Mouse (Mus musculus) brown adipose tissue, adult 24 weeks (tissue): ENCODE results near the gene Avpr1b. TPM values are rescaled to one million over a fixed set of nuclear protein-coding genes. Genes with fewer than 3 reads are reported as not detected.
"Not testable (repeated sequence)": the region's sequence is repeated elsewhere in the genome, so short reads cannot be mapped to it uniquely, and the experiment has no call there.

Source experiments
- H3K27ac ChIP-seq: fragments of 200-500 bp; replicated peaks from 2 replicates; pipeline ENCODE4 v1.5.1; 2012; ENCODE audit warnings: low read depth, mild to moderate bottlenecking, low read length
- H3K4me1 ChIP-seq: fragments of 200-500 bp; 2 replicates; pipeline ENCODE4 v1.6.1; 2012; ENCODE audit warnings: low read length, mixed read lengths; ENCODE audit not compliant: control insufficient read depth, insufficient read depth, insufficient read length
- H3K4me3 ChIP-seq: fragments of 200-500 bp; 2 replicates; pipeline ENCODE4 v1.5.1; 2012; ENCODE audit warnings: low read depth, mild to moderate bottlenecking, low read length, moderate library complexity; ENCODE audit not compliant: insufficient read depth
- polyA plus RNA-seq: library from polyadenylated mRNA; stranded (reverse); fragments of >200 nt; gene quantifications from 2 replicates; pipeline ENCODE4 v1.2.4, GENCODE M21; 2012; ENCODE audit not compliant: missing spikeins, insufficient read depth, insufficient read length

Avpr1b gene
- not detected in 2 replicates for polyA plus RNA-seq

GRCm38 (mm10) chr1:131598905-131599304 is at the start of gene Avpr1b:
Avpr1b (plus strand) TSS chr1:131599239.
- Histone ChIP-seq H3K27ac (no peak within 1 kb of the TSS), H3K4me3 (no peak within 1 kb of the TSS), H3K4me1 (no peaks in the 10 kb centered on the region)

- H3K27ac ChIP-seq = no peak overlapping the region
Measured at GRCm38 (mm10) chr1:131551956-131552355, 47.1 kb upstream of the Avpr1b start.

GRCm38 (mm10) chr1:131553428-131553827 is 45.6 kb upstream of the Avpr1b start:
- no peaks in the 10 kb centered on the region for H3K4me1 ChIP-seq
- H3K27ac ChIP-seq = no peak overlapping the region
- no peak overlapping the region for H3K4me3 ChIP-seq

More at GRCm38 (mm10) chr1:131551956-131552355, 47.1 kb upstream of the Avpr1b start:
- Histone ChIP-seq H3K4me1 (no peaks in the 10 kb centered on the region), H3K4me3 (no peak overlapping the region)

GRCm38 (mm10) chr1:131555042-131555812 is 43.8 kb upstream of the Avpr1b start:
- Histone ChIP-seq H3K27ac (no peak overlapping the region), H3K4me1 (no peaks in the 10 kb centered on the region), H3K4me3 (no peak overlapping the region)

GRCm38 (mm10) chr1:131560500-131560899 is 38.5 kb upstream of the Avpr1b start:
- Histone ChIP-seq H3K4me1 (no peaks in the 10 kb centered on the region), H3K4me3 (no peak overlapping the region), H3K27ac (no peak overlapping the region; the same call in 1 of the 2 replicates)

GRCm38 (mm10) chr1:131562081-131562480 is 37.0 kb upstream of the Avpr1b start:
- H3K4me3 ChIP-seq = no peak overlapping the region
- no peaks in the 10 kb centered on the region for H3K4me1 ChIP-seq
- H3K27ac ChIP-seq = no peak overlapping the region

GRCm38 (mm10) chr1:131566056-131566455 is 33.0 kb upstream of the Avpr1b start:
- H3K4me3 ChIP-seq, H3K27ac ChIP-seq, H3K4me1 ChIP-seq: not testable (repeated sequence)

GRCm38 (mm10) chr1:131569721-131570120 is 29.3 kb upstream of the Avpr1b start:
- no peaks in the 10 kb centered on the region for H3K4me1 ChIP-seq
- H3K27ac ChIP-seq = no peak overlapping the region
- no peak overlapping the region for H3K4me3 ChIP-seq

GRCm38 (mm10) chr1:131570391-131570790 is 28.6 kb upstream of the Avpr1b start:
- Histone ChIP-seq H3K4me1 (no peaks in the 10 kb centered on the region), H3K4me3 (no peak overlapping the region), H3K27ac (no peak overlapping the region)

- no peaks in the 10 kb centered on the region for H3K4me1 ChIP-seq
- H3K4me3 ChIP-seq = no peak overlapping the region
- no peak overlapping the region for H3K27ac ChIP-seq
Measured at GRCm38 (mm10) chr1:131573721-131574120, 25.3 kb upstream of the Avpr1b start.

GRCm38 (mm10) chr1:131578943-131579680 is 19.9 kb upstream of the Avpr1b start:
- Histone ChIP-seq H3K4me1 (no peaks in the 10 kb centered on the region), H3K4me3 (no peak overlapping the region), H3K27ac (no peak overlapping the region)

- H3K27ac ChIP-seq = no peak overlapping the region
- no peaks in the 10 kb centered on the region for H3K4me1 ChIP-seq
- H3K4me3 ChIP-seq = no peak overlapping the region
Measured at GRCm38 (mm10) chr1:131580389-131580788, 18.6 kb upstream of the Avpr1b start.

GRCm38 (mm10) chr1:131583598-131583997 is 15.4 kb upstream of the Avpr1b start:
- H3K4me1 ChIP-seq = no peaks in the 10 kb centered on the region

GRCm38 (mm10) chr1:131586836-131587235 is 12.2 kb upstream of the Avpr1b start:
- Histone ChIP-seq H3K27ac (no peak overlapping the region), H3K4me1 (no peaks in the 10 kb centered on the region), H3K4me3 (no peak overlapping the region)

More at GRCm38 (mm10) chr1:131583598-131583997, 15.4 kb upstream of the Avpr1b start:
- Histone ChIP-seq H3K27ac (no peak overlapping the region), H3K4me3 (no peak overlapping the region)

- H3K27ac ChIP-seq = no peak overlapping the region
- H3K4me1 ChIP-seq = no peaks in the 10 kb centered on the region
- no peak overlapping the region for H3K4me3 ChIP-seq
Measured at GRCm38 (mm10) chr1:131600314-131600713, 1.3 kb downstream of the Avpr1b start.
